Mouse (Mus musculus) G1E (cell line): ENCODE data around the gene Fam177a.

Experiments
- CTCF ChIP-seq: IDR thresholded peaks from 2 replicates; pipeline ENCODE4 v1.5.1; 2012; ENCODE audit warnings: low read depth, low read length, inconsistent platforms, mixed read lengths
- GATA1 ChIP-seq: IDR thresholded peaks from 2 replicates; pipeline ENCODE4 v1.6.1; 2012; ENCODE audit warnings: borderline replicate concordance, low read length, inconsistent platforms, mixed read lengths
- TAL1 ChIP-seq: conservative IDR thresholded peaks from 2 replicates; pipeline ENCODE4 v1.6.1; 2012; ENCODE audit warnings: low read depth, low read length, inconsistent platforms, mixed read lengths

GRCm38 (mm10) chr12:55075296-55075695, 49.0 kb upstream of the Fam177a start:
- TF ChIP-seq GATA1 (no peak), CTCF (no peak), TAL1 (no peak)
